Mouse (Mus musculus) intestine, embryonic 14.5 days (tissue): Measurements from ENCODE around the gene Pard3b. TPM values are rescaled to one million over a fixed set of nuclear protein-coding genes. Genes with fewer than 3 reads are reported as not detected.

Experiments used
- ATAC-seq: fragments of 200-750 bp; cut with Nextera tagmentation; replicated peaks from 2 replicates; pipeline ENCODE4 v1.8.0; 2017; ENCODE audit warnings: low read depth, moderate number of reproducible peaks, moderate TSS enrichment, moderate library complexity; ENCODE audit not compliant: low FRiP score, low TSS enrichment
- DNase-seq: peaks from one replicate; pipeline ENCODE4 v3.0.0-alpha.2; 2018; ENCODE audit warnings: low spot score
- H3K27ac ChIP-seq: fragments of 300-500 bp; sonication (generic); 2 replicates; pipeline ENCODE4 v1.5.1; 2014; ENCODE audit warnings: low read depth, mild to moderate bottlenecking, control low read depth
- H3K27me3 ChIP-seq: fragments of 300-500 bp; sonication (generic); replicated peaks from 2 replicates; pipeline ENCODE4 v1.6.1; 2014; ENCODE audit warnings: low read length, control low read depth; ENCODE audit not compliant: control insufficient read depth, insufficient read depth
- H3K36me3 ChIP-seq: fragments of 300-500 bp; sonication (generic); 2 replicates; pipeline ENCODE4 v1.6.1; 2014; ENCODE audit warnings: low read length, control low read depth; ENCODE audit not compliant: control insufficient read depth, insufficient read depth
- H3K4me1 ChIP-seq: fragments of 300-500 bp; sonication (generic); replicated peaks from 2 replicates; pipeline ENCODE4 v1.6.1; 2014; ENCODE audit warnings: low read length, control low read depth, mixed read lengths; ENCODE audit not compliant: control insufficient read depth, insufficient read depth
- H3K4me2 ChIP-seq: fragments of 300-500 bp; sonication (generic); 2 replicates; pipeline ENCODE4 v1.6.1; 2014; ENCODE audit warnings: low read length
- H3K4me3 ChIP-seq: fragments of 300-500 bp; sonication (generic); 2 replicates; pipeline ENCODE4 v1.5.1; 2014; ENCODE audit warnings: low read depth, low read length, control low read depth, mixed read lengths
- H3K9ac ChIP-seq: fragments of 300-500 bp; sonication (generic); 2 replicates; pipeline ENCODE4 v1.6.1; 2014; ENCODE audit warnings: mild to moderate bottlenecking, low read length
- H3K9me3 ChIP-seq: fragments of 300-500 bp; sonication (generic); 2 replicates; pipeline ENCODE4 v1.6.1; 2016; ENCODE audit warnings: low read length, control low read depth; ENCODE audit not compliant: control insufficient read depth
- WGBS: fragments of 180-500 bp; shearing (Covaris S2); extraction: QIAGEN DNeasy Blood & Tissue Kit; methylation state at CpG from one replicate; pipeline ENCODE4 v1.1.7; 2014; 5-methylcytosine and 5-hydroxymethylcytosine counted together
- polyA plus RNA-seq: library from polyadenylated mRNA; unstranded; fragments of >200 nt; fragmentation: Nextera tagmentation; extraction: Ambion mirVana; gene quantifications from 2 replicates; pipeline ENCODE4 v1.2.1, GENCODE M21; 2014

The Pard3b gene
- polyA plus RNA-seq, 1 experiment from 2014 or later, result 37.7 TPM

GRCm38 (mm10) chr1:62398261-62398660 lies 759.6 kb downstream of the Pard3b start:
- no peaks in the 10 kb centered on the region for H3K27me3 ChIP-seq
- ATAC-seq, result no peak
- H3K4me2 ChIP-seq, result no peak overlapping the region
- 0 out of 2 replicates have a peak, but pooled peaks cover under 1% of the 10 kb centered on the region for H3K4me1 ChIP-seq
- H3K9ac ChIP-seq, result no peak overlapping the region
- H3K27ac ChIP-seq, result no peak overlapping the region
- DNase-seq, result no peak
- no peaks in the 10 kb centered on the region for H3K9me3 ChIP-seq
- H3K4me3 ChIP-seq, result no peak overlapping the region
- no peaks in the 10 kb centered on the region for H3K36me3 ChIP-seq
- WGBS, result 16% methylated on average over 3 of the region's 3 CpGs

DNA sequence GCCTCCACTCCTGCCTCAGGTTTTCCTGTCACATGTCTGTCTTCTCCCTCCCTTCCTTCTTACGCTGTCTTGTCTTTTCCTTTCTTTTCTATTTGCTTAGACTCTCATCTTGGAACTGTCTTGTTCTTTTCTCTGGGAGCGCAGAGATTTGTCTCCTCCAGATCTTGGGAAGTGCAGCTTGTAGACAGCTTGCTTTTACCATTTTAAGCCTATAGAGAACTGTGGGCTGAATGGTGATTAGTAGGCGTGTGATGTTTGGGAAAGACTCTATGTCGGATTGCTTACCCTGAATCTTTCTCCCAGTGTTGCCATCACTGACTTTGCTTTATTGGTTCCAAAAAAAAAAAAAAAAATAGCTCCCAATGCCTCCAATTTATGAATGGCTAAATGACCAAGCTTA lies 760.1 kb downstream of the Pard3b start:
- Histone ChIP-seq H3K36me3 (no peaks in the 10 kb centered on the region), H3K9me3 (no peaks in the 10 kb centered on the region), H3K4me2 (no peak overlapping the region), H3K9ac (no peak overlapping the region), H3K27me3 (no peaks in the 10 kb centered on the region), H3K4me1 (no peaks in the 10 kb centered on the region), H3K4me3 (no peak overlapping the region), H3K27ac (no peak overlapping the region)
- WGBS, result 76% methylated on average over 4 of the region's 4 CpGs
- ATAC-seq, result no peak
- no peak for DNase-seq

DNA sequence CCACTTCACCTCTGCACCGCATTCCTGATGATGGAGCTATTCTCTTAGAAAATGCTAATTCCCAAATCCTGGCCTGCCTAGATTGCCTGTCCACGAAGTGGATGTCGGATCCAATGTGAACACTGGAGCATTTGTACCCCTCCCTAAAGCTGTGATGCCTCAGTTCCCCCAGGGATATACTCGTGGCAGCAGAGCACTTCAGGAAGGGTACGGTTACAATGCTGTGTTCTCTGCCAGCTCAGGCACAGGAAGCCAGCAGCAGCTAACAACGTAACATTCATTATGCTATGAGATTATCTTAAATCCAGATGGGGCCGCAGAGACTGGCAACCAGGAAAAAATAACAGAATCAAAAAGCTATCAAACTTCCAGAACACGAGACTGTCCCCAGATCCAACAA lies 766.4 kb downstream of the Pard3b start:
- no peak for DNase-seq
- Histone ChIP-seq H3K36me3 (no peaks in the 10 kb centered on the region), H3K9me3 (no peaks in the 10 kb centered on the region), H3K4me2 (no peak overlapping the region), H3K9ac (no peak overlapping the region), H3K27ac (no peak overlapping the region), H3K27me3 (no peaks in the 10 kb centered on the region), H3K4me3 (no peak overlapping the region), H3K4me1 (no peaks in the 10 kb centered on the region)
- 51% methylated on average over 8 of the region's 8 CpGs for WGBS
- no peak for ATAC-seq

- H3K9me3 ChIP-seq, result no peaks in the 10 kb centered on the region
- ATAC-seq, result no peak
- H3K4me3 ChIP-seq, result no peak overlapping the region
- H3K9ac ChIP-seq, result no peak overlapping the region
- H3K4me1 ChIP-seq, result no peaks in the 10 kb centered on the region
- DNase-seq, result no peak
- H3K36me3 ChIP-seq, result no peaks in the 10 kb centered on the region
- no peaks in the 10 kb centered on the region for H3K27me3 ChIP-seq
- H3K4me2 ChIP-seq, result no peak overlapping the region
- WGBS, result 82% methylated on average over 2 of the region's 2 CpGs
- no peak overlapping the region for H3K27ac ChIP-seq
These were observed 772.7 kb downstream of the Pard3b start for GRCm38 (mm10) chr1:62411368-62411767.

DNA sequence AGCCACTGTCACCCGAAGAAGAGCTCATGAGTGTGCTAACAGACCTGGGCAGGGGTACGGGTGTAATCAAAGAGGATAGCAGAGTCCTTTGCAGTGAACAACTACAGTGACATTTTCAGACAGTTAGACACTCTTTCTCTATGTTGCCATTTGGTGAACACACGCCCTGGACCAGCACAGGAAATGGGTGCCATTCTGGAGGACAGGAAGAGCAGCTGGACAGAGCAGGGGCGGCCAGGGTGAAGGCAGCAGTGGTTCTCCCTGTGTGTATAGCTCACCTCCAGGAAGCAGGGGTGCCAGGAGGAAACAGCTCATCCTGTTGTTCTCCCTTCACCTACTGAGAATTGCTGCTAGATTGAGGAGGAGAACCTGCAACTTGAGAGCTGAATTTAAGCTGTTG lies 773.4 kb downstream of the Pard3b start:
- Histone ChIP-seq H3K27me3 (no peaks in the 10 kb centered on the region), H3K27ac (no peak overlapping the region), H3K9ac (no peak overlapping the region), H3K36me3 (no peaks in the 10 kb centered on the region), H3K4me3 (no peak overlapping the region), H3K9me3 (no peaks in the 10 kb centered on the region), H3K4me1 (no peaks in the 10 kb centered on the region), H3K4me2 (no peak overlapping the region)
- ATAC-seq (no peak), DNase-seq (no peak)
- WGBS, result 69% methylated on average over 4 of the region's 4 CpGs

DNA sequence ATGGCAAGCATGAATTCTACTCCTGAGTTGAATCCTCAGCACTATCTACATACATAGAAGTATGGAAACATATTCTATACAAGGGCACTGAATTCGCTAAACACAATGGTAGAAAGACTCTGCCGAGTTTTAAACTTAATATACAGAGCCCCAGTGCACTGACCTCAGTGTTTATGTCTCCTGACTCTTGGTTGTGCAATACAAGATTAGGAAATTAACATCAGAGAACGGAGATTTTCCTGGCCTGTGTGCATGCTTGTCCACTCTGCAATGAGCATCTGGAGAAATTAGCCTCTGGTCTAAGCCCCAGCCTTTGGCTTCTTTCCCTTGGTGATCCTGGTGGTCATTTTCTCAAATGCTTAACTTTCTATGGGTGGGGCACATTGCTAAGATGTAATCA lies 774.4 kb downstream of the Pard3b start:
- Histone ChIP-seq H3K27ac (no peak overlapping the region), H3K9ac (no peak overlapping the region), H3K4me3 (no peak overlapping the region), H3K27me3 (no peaks in the 10 kb centered on the region), H3K36me3 (no peaks in the 10 kb centered on the region), H3K4me2 (no peak overlapping the region), H3K9me3 (no peaks in the 10 kb centered on the region), H3K4me1 (no peaks in the 10 kb centered on the region)
- ATAC-seq, result no peak
- WGBS, result 60% methylated on average over 3 of the region's 3 CpGs
- DNase-seq, result no peak

- DNase-seq (no peak), ATAC-seq (no peak)
- Histone ChIP-seq H3K4me1 (no peaks in the 10 kb centered on the region), H3K27me3 (no peaks in the 10 kb centered on the region), H3K36me3 (no peaks in the 10 kb centered on the region), H3K4me3 (no peak overlapping the region), H3K9me3 (no peaks in the 10 kb centered on the region), H3K4me2 (no peak overlapping the region), H3K27ac (no peak overlapping the region), H3K9ac (no peak overlapping the region)
- 63% methylated on average over 6 of the region's 6 CpGs for WGBS
These were observed 775.9 kb downstream of the Pard3b start for GRCm38 (mm10) chr1:62414521-62414920.

DNA sequence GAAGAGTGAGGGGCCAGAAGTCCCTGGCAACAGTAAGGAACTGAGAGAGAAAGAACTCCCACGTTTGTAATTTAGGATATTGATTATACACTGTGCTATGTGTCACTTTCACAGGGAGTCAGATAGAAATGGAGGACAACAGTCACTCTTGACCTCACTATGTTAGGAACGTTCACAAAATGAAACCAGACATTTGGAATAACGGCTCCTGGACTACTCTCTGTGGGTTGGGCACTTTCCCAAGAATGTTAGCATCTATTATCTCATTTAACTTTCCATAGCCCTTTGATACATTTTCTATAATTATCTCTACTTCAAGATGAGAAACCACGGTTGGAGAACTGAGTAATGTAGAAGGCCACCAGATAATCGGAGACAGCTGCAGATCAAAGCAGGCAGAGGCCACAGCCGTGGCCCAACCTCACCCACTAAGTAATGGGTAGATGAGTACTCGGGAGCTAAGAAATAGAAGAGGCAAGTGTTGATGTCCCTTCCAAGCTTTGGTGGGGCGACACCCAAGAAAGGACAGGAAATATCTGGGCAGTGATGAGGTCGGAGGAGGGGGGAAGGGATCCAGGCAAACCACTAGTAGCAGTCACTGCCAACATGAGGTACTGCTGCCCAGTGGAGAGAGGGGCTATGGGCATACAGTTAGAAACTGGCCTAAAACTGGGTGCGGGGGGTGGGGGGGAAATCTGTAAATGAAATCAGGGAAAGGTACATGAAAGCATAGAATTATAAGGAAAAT lies 778.2 kb downstream of the Pard3b start:
- Histone ChIP-seq H3K27me3 (no peaks in the 10 kb centered on the region), H3K4me2 (no peak overlapping the region), H3K9me3 (no peaks in the 10 kb centered on the region), H3K4me1 (no peaks in the 10 kb centered on the region), H3K36me3 (no peaks in the 10 kb centered on the region), H3K4me3 (no peak overlapping the region), H3K9ac (no peak overlapping the region), H3K27ac (no peak overlapping the region)
- 85% methylated on average over 10 of the region's 10 CpGs for WGBS
- ATAC-seq, result no peak
- DNase-seq, result no peak

- no peaks in the 10 kb centered on the region for H3K27me3 ChIP-seq
These were observed 784.4 kb downstream of the Pard3b start for GRCm38 (mm10) chr1:62422896-62423650.

More at GRCm38 (mm10) chr1:62422896-62423650, 784.4 kb downstream of the Pard3b start:
- Histone ChIP-seq H3K4me3 (no peak overlapping the region), H3K9me3 (no peaks in the 10 kb centered on the region), H3K27ac (no peak overlapping the region), H3K4me2 (no peak overlapping the region), H3K9ac (no peak overlapping the region), H3K36me3 (no peaks in the 10 kb centered on the region), H3K4me1 (no peaks in the 10 kb centered on the region)
- 84% methylated on average over 10 of the region's 10 CpGs for WGBS
- no peak for ATAC-seq
- DNase-seq, result no peak
